Mouse (Mus musculus): ENCODE data around the gene Trpm2. TPM values are rescaled to one million over a fixed set of nuclear protein-coding genes. Genes with fewer than 3 reads are reported as not detected.
A peak's percentile ranks its signal among the peaks of the same experiment; 100 is the strongest.
"Not testable (repeated sequence)": the region's sequence is repeated elsewhere in the genome, so short reads cannot be mapped to it uniquely, and the experiment has no call there.

Gene Trpm2
- total and polyA plus RNA-seq, 3 experiments = 0.14 to 4.1 (median 0.55) TPM

GRCm38 (mm10) chr10:77963971-77964370 lies 6.4 kb downstream of the Trpm2 start:
- no peak overlapping the region for H3K4me3 ChIP-seq (ENCODE audit: low read depth, low read length)
- H3K9me3 ChIP-seq (replicated peaks) = no peaks in the 10 kb centered on the region
- no peaks in the 10 kb centered on the region for H3K4me1 ChIP-seq (ENCODE audit: insufficient read depth, low read depth, low read length)
- ATAC-seq (ENCODE audit: extremely low read depth, insufficient number of reproducible peaks, low FRiP score, poor library complexity, severe bottlenecking) (no peak), DNase-seq (ENCODE audit: low spot score) (no peak)
- peaks cover 22% of the 10 kb centered on the region for H3K27me3 ChIP-seq (ENCODE audit: insufficient read depth, low read length)
- TF ChIP-seq TAL1 (conservative IDR thresholded peaks at IDR 0.05; ENCODE audit: low read depth, low read length) (no peak), GATA1 (IDR thresholded peaks at IDR 0.05; ENCODE audit: borderline replicate concordance, low read length) (no peak), GATA2 (IDR thresholded peaks at IDR 0.05; ENCODE audit: borderline replicate concordance, low read depth, low read length) (no peak), POLR2AphosphoS5 (IDR thresholded peaks at IDR 0.05; ENCODE audit: insufficient replicate concordance, low read depth, low read length) (no peak), CTCF (IDR thresholded peaks at IDR 0.05; ENCODE audit: low read depth, low read length) (no peak)
- H3K36me3 ChIP-seq (replicated peaks) = no peaks in the 10 kb centered on the region

DNA sequence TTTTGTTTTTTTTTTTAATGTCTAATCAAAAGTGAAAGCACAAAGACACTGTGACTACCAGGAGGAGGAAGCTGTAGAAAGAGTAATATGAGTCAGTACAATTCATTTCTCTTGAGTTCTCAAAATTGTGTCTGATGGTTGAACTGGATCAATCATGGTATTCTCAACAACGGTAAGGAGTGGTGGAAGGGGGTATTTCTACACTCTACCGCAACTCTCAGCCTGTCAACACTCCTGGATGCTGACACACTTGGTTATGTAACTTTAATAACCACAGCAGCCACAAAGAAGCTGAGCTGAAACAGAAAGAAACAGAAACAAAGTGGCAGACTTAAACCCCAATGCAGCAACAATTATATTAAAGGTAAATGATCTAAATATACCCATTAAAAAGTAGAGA lies 7.6 kb downstream of the Trpm2 start:
- no peak overlapping the region for H3K4me3 ChIP-seq (ENCODE audit: low read depth, low read length)
- H3K9me3 ChIP-seq (replicated peaks) = no peaks in the 10 kb centered on the region
- TF ChIP-seq POLR2AphosphoS5 (IDR thresholded peaks at IDR 0.05; ENCODE audit: insufficient replicate concordance, low read depth, low read length) (no peak), CTCF (IDR thresholded peaks at IDR 0.05; ENCODE audit: low read depth, low read length) (no peak)
- ATAC-seq (ENCODE audit: extremely low read depth, insufficient number of reproducible peaks, low FRiP score, poor library complexity, severe bottlenecking) = no peak
- no peaks in the 10 kb centered on the region for H3K36me3 ChIP-seq (replicated peaks)
- no peaks in the 10 kb centered on the region for H3K4me1 ChIP-seq (ENCODE audit: insufficient read depth, low read depth, low read length)
- peaks cover 13% of the 10 kb centered on the region; the same call in 1 of the 2 replicates for H3K27me3 ChIP-seq (ENCODE audit: insufficient read depth, low read length)
- no peak for DNase-seq (ENCODE audit: low spot score)

GRCm38 (mm10) chr10:77950468-77950867 lies 19.9 kb downstream of the Trpm2 start:
- not testable (repeated sequence) for H3K36me3 ChIP-seq (replicated peaks); H3K4me3 ChIP-seq (ENCODE audit: low read depth, low read length); H3K4me1 ChIP-seq (ENCODE audit: insufficient read depth, low read depth, low read length); DNase-seq (ENCODE audit: low spot score); ATAC-seq (ENCODE audit: extremely low read depth, insufficient number of reproducible peaks, low FRiP score, poor library complexity, severe bottlenecking); H3K27me3 ChIP-seq (ENCODE audit: insufficient read depth, low read length); H3K9me3 ChIP-seq (replicated peaks)

- Histone ChIP-seq H3K36me3 (replicated peaks) (no peaks in the 10 kb centered on the region), H3K4me1 (ENCODE audit: insufficient read depth, low read depth, low read length) (no peaks in the 10 kb centered on the region), H3K9me3 (replicated peaks) (no peaks in the 10 kb centered on the region), H3K4me3 (ENCODE audit: low read depth, low read length) (no peak overlapping the region), H3K27me3 (ENCODE audit: insufficient read depth, low read length) (no peaks in the 10 kb centered on the region; the same call in 1 of the 2 replicates)
- DNase-seq (ENCODE audit: low spot score) = no peak
- TF ChIP-seq GATA2 (IDR thresholded peaks at IDR 0.05; ENCODE audit: borderline replicate concordance, low read depth, low read length) (no peak), POLR2AphosphoS5 (IDR thresholded peaks at IDR 0.05; ENCODE audit: insufficient replicate concordance, low read depth, low read length) (no peak), TAL1 (conservative IDR thresholded peaks at IDR 0.05; ENCODE audit: low read depth, low read length) (no peak)
- peak; percentile 8; the same call in 1 of the 2 replicates for ATAC-seq (ENCODE audit: extremely low read depth, insufficient number of reproducible peaks, low FRiP score, poor library complexity, severe bottlenecking)
These were observed 30.7 kb downstream of the Trpm2 start for GRCm38 (mm10) chr10:77939685-77940084.

DNA sequence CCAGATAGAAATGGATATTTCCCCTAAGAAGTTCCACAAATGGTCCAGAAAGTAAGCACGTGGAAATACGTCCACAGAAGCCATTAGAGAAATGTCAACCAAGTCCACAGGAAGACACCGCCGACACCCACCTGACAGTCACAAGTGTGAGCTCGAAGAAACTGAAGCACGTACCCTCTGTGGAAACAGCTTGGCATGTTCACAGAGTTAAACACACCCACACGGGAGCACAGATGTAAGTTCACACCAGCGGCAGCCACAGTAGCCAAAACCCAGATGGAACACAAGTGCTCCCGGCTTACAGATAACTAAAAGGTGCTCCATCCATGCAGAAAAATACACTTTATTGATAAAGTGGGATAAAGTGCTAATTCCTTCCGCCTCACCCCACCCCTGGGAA lies 43.0 kb downstream of the Trpm2 start:
- Histone ChIP-seq H3K27me3 (ENCODE audit: insufficient read depth, low read length) (no peaks in the 10 kb centered on the region; the same call in 1 of the 2 replicates), H3K9me3 (replicated peaks) (no peaks in the 10 kb centered on the region), H3K4me1 (ENCODE audit: insufficient read depth, low read depth, low read length) (no peaks in the 10 kb centered on the region), H3K4me3 (ENCODE audit: low read depth, low read length) (no peak overlapping the region), H3K36me3 (replicated peaks) (no peaks in the 10 kb centered on the region)
- ATAC-seq (ENCODE audit: extremely low read depth, insufficient number of reproducible peaks, low FRiP score, poor library complexity, severe bottlenecking) (no peak), DNase-seq (ENCODE audit: low spot score) (no peak)
- no peak for TF ChIP-seq GATA1 (IDR thresholded peaks at IDR 0.05; ENCODE audit: borderline replicate concordance, low read length)
- no peak for TF ChIP-seq POLR2AphosphoS5 (IDR thresholded peaks at IDR 0.05; ENCODE audit: insufficient replicate concordance, low read depth, low read length)
- no peak for TF ChIP-seq GATA2 (IDR thresholded peaks at IDR 0.05; ENCODE audit: borderline replicate concordance, low read depth, low read length)
- TF ChIP-seq TAL1 (conservative IDR thresholded peaks at IDR 0.05; ENCODE audit: low read depth, low read length) = no peak
- TF ChIP-seq CTCF (IDR thresholded peaks at IDR 0.05; ENCODE audit: low read depth, low read length) = no peak

GRCm38 (mm10) chr10:77926140-77926539 lies 44.2 kb downstream of the Trpm2 start:
- Histone ChIP-seq H3K4me3 (ENCODE audit: low read depth, low read length) (no peak overlapping the region), H3K27me3 (ENCODE audit: insufficient read depth, low read length) (no peaks in the 10 kb centered on the region; the same call in 1 of the 2 replicates), H3K36me3 (replicated peaks) (no peaks in the 10 kb centered on the region), H3K4me1 (ENCODE audit: insufficient read depth, low read depth, low read length) (no peaks in the 10 kb centered on the region), H3K9me3 (replicated peaks) (no peaks in the 10 kb centered on the region)
- DNase-seq (ENCODE audit: low spot score) = peak; percentile 16
- no peak for ATAC-seq (ENCODE audit: extremely low read depth, insufficient number of reproducible peaks, low FRiP score, poor library complexity, severe bottlenecking)
- peak; percentile 35; the same call in 1 of the 2 replicates for TF ChIP-seq CTCF (IDR thresholded peaks at IDR 0.05; ENCODE audit: low read depth, low read length)
- TF ChIP-seq POLR2AphosphoS5 (IDR thresholded peaks at IDR 0.05; ENCODE audit: insufficient replicate concordance, low read depth, low read length) = no peak

GRCm38 (mm10) chr10:77922681-77923080 lies 47.7 kb downstream of the Trpm2 start:
- Histone ChIP-seq H3K36me3 (replicated peaks) (no peaks in the 10 kb centered on the region), H3K9me3 (replicated peaks) (no peaks in the 10 kb centered on the region), H3K27me3 (ENCODE audit: insufficient read depth, low read length) (no peaks in the 10 kb centered on the region; the same call in 1 of the 2 replicates), H3K4me1 (ENCODE audit: insufficient read depth, low read depth, low read length) (no peaks in the 10 kb centered on the region), H3K4me3 (ENCODE audit: low read depth, low read length) (no peak overlapping the region)
- no peak for ATAC-seq (ENCODE audit: extremely low read depth, insufficient number of reproducible peaks, low FRiP score, poor library complexity, severe bottlenecking)
- no peak for DNase-seq (ENCODE audit: low spot score)
- TF ChIP-seq TAL1 (conservative IDR thresholded peaks at IDR 0.05; ENCODE audit: low read depth, low read length) (no peak), POLR2AphosphoS5 (IDR thresholded peaks at IDR 0.05; ENCODE audit: insufficient replicate concordance, low read depth, low read length) (no peak), GATA2 (IDR thresholded peaks at IDR 0.05; ENCODE audit: borderline replicate concordance, low read depth, low read length) (no peak), GATA1 (IDR thresholded peaks at IDR 0.05; ENCODE audit: borderline replicate concordance, low read length) (no peak), CTCF (IDR thresholded peaks at IDR 0.05; ENCODE audit: low read depth, low read length) (no peak)
